Mouse (Mus musculus) spleen, postnatal 14 days (tissue): ENCODE data around the gene Gm27021.
A peak's percentile ranks its signal among the peaks of the same experiment; 100 is the strongest.

Experiments
- DNase-seq, 2 experiments: peaks; one replicate each; pipeline ENCODE4 v3.0.0; 2021 to 2022; ENCODE audit warnings: low spot score in 2 of 2

Gene Gm27021

GRCm38 (mm10) chr8:120667561-120668373 is at the start of gene Gm27021, which contains the start of gene Cox4i1:
Gm27021 (minus strand) TSS chr8:120668079.
Cox4i1 (plus strand) TSS chr8:120668222.
- peak; percentile 86 to 91 for DNase-seq

- no peak for DNase-seq
These were observed 48.3 kb upstream of the Gm27021 start for GRCm38 (mm10) chr8:120715996-120716680.

- DNase-seq, result no peak
These were observed 47.3 kb upstream of the Gm27021 start for GRCm38 (mm10) chr8:120715200-120715599.

GRCm38 (mm10) chr8:120709176-120709575 is 41.3 kb upstream of the Gm27021 start:
- no peak for DNase-seq

- no peak for DNase-seq
These were observed 38.3 kb upstream of the Gm27021 start for GRCm38 (mm10) chr8:120706193-120706592.

- DNase-seq, result no peak
These were observed 37.3 kb upstream of the Gm27021 start for GRCm38 (mm10) chr8:120705163-120705562.

GRCm38 (mm10) chr8:120704203-120704602 is 36.3 kb upstream of the Gm27021 start:
- DNase-seq, result no peak

- peak; percentile 45 to 52 for DNase-seq
These were observed 34.0 kb upstream of the Gm27021 start for GRCm38 (mm10) chr8:120701758-120702465.

GRCm38 (mm10) chr8:120700053-120700452 is 32.2 kb upstream of the Gm27021 start:
- no peak for DNase-seq

- DNase-seq, result no peak
These were observed 31.7 kb upstream of the Gm27021 start for GRCm38 (mm10) chr8:120699565-120699964.

- DNase-seq, result no peak
These were observed 31.2 kb upstream of the Gm27021 start for GRCm38 (mm10) chr8:120699079-120699478.

- no peak for DNase-seq
These were observed 30.5 kb upstream of the Gm27021 start for GRCm38 (mm10) chr8:120698426-120698825.

GRCm38 (mm10) chr8:120697979-120698272 is 30.0 kb upstream of the Gm27021 start:
- DNase-seq, result peak in 1 of 2 experiments; percentile 38

GRCm38 (mm10) chr8:120697154-120697978 is 29.5 kb upstream of the Gm27021 start:
- DNase-seq, result peak in 1 of 2 experiments; percentile 31

GRCm38 (mm10) chr8:120696401-120697153 is 28.7 kb upstream of the Gm27021 start:
- DNase-seq, result no peak

GRCm38 (mm10) chr8:120693861-120694493 is 26.1 kb upstream of the Gm27021 start:
- no peak for DNase-seq

GRCm38 (mm10) chr8:120692934-120693333 is 25.1 kb upstream of the Gm27021 start:
- no peak for DNase-seq

GRCm38 (mm10) chr8:120688511-120688910 is 20.6 kb upstream of the Gm27021 start:
- DNase-seq, result no peak

GRCm38 (mm10) chr8:120687786-120688185 is 19.9 kb upstream of the Gm27021 start:
- no peak for DNase-seq

- DNase-seq, result no peak
These were observed 18.7 kb upstream of the Gm27021 start for GRCm38 (mm10) chr8:120686576-120686975.
